ENCODE assay signal across 16 mouse cellular contexts in the genomic region with DNA sequence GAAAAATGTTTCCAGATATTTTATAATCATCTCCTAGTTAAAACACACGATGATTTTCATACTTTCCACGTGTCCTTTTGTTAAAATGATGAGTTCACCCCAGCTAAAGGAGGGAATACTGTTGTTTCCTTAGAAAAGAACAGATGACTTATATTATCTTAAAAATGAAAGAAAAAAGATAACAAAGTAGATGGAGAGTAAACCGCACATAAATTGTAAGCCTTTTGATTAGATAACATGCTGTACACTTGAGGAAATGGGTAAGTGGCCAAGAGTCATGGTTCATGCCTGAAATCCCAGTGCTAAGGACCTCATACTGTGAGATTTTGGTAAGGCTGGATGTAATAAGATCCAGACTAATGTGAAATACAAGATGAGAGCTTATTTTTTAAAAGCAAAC.
"Had no signal": no experiment of that assay in that cellular context is flagged by ENCODE, and none has a peak within 500 bp of the region (broad histone marks: within the 10 kb centered on the region; RNA-seq: fewer than 3 reads in every experiment).

No protein-coding gene starts in this region.

- H3K36me3 ChIP-seq: neural tube, embryonic 13.5 days; neural tube, embryonic 15.5 days; stomach, embryonic 15.5 days had no signal

- H3K4me1 ChIP-seq: neural tube, embryonic 13.5 days; neural tube, embryonic 15.5 days; stomach, embryonic 15.5 days had no signal

- DNase-seq: retina, postnatal 1 day; right cerebral cortex, adult 18-20 months; right cerebral cortex, postnatal 14 days; right cerebral cortex, postnatal 25 days; right cerebral cortex, postnatal 4 days; spleen, adult 18-20 months; thymus, adult 18-20 months; thymus, adult 2 months; thymus, postnatal 14 days; thymus, postnatal 25 days; thymus, postnatal 36 days; thymus, postnatal 4 days had no signal

- H3K4me2 ChIP-seq: neural tube, embryonic 13.5 days; neural tube, embryonic 15.5 days; stomach, embryonic 15.5 days had no signal

- H3K9ac ChIP-seq: neural tube, embryonic 13.5 days; neural tube, embryonic 15.5 days; stomach, embryonic 15.5 days had no signal

- H3K27ac ChIP-seq: neural tube, embryonic 13.5 days; neural tube, embryonic 15.5 days; stomach, embryonic 15.5 days; stomach, postnatal 0 days had no signal

- H3K27me3 ChIP-seq: neural tube, embryonic 13.5 days; neural tube, embryonic 15.5 days; stomach, embryonic 15.5 days had no signal

- H3K9me3 ChIP-seq: neural tube, embryonic 15.5 days; stomach, embryonic 15.5 days had no signal

- H3K4me3 ChIP-seq: neural tube, embryonic 13.5 days; neural tube, embryonic 15.5 days; stomach, embryonic 15.5 days had no signal
